Mouse (Mus musculus) common myeloid progenitor, adult 5-6 weeks (primary cell): ENCODE results near the gene Nedd4. TPM values are rescaled to one million over a fixed set of nuclear protein-coding genes. Genes with fewer than 3 reads are reported as not detected.

ENCODE experiments used
- ATAC-seq: replicated peaks from 2 replicates; pipeline ENCODE4 v1.8.0; 2016; ENCODE audit warnings: low read depth, mild to moderate bottlenecking, moderate TSS enrichment, inconsistent platforms; ENCODE audit not compliant: poor library complexity, severe bottlenecking
- total RNA-seq: library from RNA; stranded (forward); fragments of 200-1000, 187-1606 nt; gene quantifications from 2 replicates; pipeline ENCODE4 v1.2.3, GENCODE M21; 2017

Nedd4 gene
- total RNA-seq, 1 experiment from 2014 or later: 339 TPM

GRCm38 (mm10) chr9:72708690-72709089 is 46.5 kb downstream of the Nedd4 start:
- no peak for ATAC-seq

DNA sequence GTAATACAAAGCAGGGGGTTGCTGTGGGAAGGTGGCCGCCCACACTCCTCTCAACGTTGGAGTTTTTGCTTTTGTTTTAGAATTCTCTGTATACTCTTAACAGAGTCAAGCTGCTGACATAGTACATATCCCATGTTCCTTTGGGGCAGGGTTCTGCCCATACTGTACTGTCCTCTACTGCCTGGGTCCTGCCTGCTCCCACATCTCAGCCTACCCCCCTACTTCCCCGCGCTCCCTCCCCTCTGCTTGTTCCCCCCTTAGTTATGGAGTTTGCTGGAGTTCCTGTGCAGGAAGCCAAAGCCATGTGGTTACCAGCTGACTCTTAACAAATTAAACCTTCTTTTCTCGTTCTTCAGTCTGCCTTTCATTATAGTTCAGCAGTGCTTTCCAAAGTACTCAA is 47.9 kb downstream of the Nedd4 start:
- ATAC-seq: no peak

DNA sequence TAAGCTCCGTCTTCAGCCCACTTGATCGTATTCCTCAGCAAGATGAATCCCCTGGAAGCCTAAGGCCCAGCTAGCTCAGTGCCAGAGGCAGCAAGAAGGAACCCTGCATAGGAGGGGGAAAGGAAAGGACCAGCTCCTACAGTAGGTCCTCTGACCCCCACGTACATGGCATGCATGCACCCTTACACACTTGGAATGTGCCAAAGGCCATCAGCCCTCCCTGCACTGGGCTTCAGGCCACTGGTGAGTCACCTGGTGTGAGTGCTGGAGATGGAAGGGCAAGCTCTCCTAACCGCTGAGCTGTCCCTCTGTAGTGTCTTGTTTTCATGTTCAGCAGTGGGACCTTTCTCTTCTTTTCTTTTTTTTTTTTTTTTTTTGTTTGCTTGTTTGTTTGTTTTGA is 52.8 kb downstream of the Nedd4 start:
- ATAC-seq: no peak

DNA sequence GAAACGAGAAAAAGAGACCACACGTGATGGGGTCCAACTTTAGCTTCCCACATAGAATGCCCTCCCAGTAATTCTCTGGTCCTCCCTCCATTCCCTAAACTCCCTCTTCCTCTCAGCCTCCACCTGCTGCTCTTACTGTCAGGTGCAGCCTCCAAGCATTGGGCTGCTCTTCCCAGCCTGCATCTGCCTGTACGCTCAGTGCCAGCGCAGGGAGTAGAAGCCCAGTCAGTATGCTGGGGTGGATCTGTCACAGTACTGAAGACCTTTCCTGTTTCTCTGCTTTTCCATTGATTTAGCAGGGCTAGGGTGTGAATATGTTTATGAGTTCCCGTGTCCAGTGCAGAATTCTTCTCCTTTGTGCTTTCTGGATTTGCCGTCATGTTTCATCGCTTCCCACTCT is 54.1 kb downstream of the Nedd4 start:
- no peak for ATAC-seq

DNA sequence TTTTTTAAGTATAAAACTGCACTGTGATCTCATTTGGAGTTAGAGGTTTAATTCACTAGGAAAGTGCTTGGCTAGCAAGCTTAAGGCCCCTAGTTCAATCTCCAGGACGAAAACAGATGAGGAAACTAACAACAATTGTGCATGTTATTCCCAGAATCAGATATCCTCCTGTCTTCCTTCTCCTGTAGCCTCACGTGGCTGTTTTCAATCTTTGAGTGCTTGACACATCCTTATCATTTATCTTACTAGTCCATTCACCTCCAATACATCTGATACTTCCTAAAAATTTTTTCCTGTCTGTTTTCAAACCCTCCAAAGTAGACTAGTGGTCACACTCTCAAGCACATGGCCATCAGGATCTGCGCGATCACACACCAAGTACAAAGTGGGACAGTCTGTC is 57.0 kb downstream of the Nedd4 start:
- no peak for ATAC-seq

GRCm38 (mm10) chr9:72721221-72721620 is 59.1 kb downstream of the Nedd4 start:
- no peak for ATAC-seq

GRCm38 (mm10) chr9:72722622-72723021 is 60.5 kb downstream of the Nedd4 start:
- no peak for ATAC-seq

DNA sequence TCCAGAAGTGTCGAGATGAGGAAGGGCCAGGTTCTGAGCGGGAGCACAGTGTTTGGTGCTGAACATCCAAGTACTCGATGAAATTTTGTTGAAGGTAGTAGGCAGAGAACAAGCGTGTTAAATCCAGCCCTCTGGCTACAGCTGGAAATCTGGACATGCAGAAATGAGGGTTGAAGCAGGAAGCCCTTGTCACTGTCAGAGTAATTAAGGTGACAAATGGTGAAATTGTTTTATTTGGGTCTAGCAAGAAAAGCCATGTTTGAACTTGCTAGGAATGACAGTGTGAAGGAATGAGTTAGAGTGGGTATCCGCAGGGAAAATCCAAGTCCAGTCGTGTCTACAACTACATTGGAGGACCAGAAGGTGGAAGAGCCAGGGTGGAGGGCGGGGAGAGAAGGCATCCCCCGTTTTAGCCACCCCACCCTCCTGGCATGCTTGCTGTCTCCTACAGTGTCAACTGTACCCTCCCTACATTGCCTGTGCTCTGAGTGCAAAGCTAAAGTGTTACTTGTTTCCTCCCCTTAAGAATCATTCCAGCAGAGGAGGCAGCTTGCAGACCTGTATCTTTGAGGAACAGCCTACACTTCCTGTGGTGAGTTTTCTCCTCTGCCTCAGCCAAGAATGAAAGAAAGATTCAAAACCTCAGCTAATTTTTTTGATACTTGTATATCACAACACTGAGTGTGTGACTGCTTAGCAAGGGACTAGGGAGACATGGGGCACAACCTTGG is 62.5 kb downstream of the Nedd4 start:
- ATAC-seq: no peak

DNA sequence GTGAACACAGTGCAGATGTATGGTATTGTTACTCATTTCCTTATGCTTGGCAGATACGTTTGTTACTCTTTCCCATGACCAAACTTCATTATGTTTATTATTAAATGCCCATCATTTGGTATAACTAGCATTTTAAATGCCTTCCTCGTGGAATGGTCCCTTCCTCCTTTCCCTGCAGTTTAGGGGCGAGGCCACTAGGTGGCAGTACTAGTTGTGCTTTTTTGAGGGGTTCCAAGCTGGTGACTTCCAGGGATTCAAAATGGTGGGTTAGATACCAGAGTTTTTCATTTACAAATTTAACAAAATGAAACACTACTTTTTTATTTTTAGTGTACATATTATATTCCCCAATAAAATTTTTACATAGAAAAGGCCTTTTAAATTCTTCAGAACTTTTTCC is 71.8 kb downstream of the Nedd4 start:
- 0 out of 2 replicates have a peak, but pooled peaks have one; percentile 45 for ATAC-seq

- ATAC-seq: 0 out of 2 replicates have a peak, but pooled peaks have one; percentile 60
Measured at GRCm38 (mm10) chr9:72735822-72736410, 73.8 kb downstream of the Nedd4 start.

DNA sequence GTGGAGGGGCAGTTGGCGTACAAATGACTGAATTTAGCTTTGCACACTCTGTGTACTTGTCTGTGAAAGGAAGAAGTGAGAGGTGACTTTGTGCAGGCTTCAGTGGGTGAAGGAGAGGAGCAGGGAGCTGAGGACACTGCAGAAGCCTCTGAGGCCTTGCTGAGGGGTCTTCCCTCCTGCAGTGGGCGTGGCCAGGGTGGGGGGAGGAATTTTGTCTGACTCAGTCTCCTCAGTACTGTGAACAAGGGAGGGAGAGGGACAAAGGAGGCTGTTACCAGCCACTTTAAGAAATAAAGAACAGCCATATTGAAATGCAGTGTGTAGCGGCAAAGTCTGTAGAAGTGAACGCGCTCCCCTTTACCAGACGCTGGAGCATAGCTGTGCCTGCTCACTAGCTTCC is 79.1 kb downstream of the Nedd4 start:
- no peak for ATAC-seq

DNA sequence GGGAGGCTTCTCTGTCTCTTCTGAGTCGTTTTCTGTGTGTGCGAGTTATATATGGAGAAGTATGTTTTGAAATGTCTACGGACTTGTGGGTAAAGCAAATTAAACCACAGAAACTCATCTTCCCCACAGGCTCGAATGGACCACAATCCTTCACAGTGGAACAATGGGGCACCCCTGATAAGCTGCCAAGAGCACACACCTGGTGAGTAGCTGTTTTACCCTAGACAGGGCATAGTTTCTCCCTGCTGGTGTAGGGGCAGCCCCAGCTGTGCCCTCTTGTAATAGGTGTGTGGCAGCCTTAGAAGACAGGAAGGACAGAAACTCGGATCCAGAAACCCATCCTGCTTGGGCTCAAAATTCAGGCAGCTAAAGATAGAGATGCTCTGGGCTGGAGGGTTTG is 84.1 kb downstream of the Nedd4 start:
- no peak for ATAC-seq

DNA sequence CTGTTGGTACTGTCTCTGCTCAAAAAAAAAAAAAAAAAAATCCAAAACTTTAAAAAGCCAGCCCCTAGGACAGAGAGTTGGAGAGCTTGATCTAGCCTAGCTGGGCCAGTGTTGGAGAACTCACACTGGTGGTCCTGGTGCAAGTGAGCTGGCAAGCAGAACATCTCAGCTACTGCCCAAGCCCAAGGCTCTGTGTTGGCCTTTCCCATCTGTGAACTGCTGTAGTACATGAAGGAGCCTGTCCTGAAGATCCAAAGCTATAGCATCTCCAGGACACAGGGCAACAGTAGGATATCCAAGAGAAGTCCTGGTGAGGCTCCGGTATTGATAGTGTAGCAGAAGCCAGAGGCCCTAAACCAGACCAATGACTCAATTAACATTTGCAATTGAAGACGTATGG is 88.1 kb downstream of the Nedd4 start:
- no peak for ATAC-seq

DNA sequence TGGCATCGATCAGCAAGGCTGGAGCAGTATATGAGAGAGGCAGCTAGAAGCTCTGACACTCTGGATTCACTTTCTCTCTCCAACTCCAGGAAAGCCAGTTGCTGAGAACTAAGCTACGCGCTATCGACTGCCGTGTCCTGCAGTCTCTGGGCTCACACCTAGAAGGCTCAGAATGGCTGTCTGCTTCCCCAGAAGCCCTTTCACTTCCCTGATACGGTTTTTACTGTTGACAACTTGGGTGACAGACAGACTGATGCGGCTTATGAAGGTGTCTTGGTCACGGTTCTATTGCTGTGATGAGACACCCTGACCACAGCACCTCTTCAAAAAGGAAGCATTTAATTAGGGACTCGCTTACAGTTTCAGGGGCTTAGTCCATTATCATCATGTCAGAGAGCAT is 90.5 kb downstream of the Nedd4 start:
- ATAC-seq: 0 out of 2 replicates have a peak, but pooled peaks have one; percentile 32

- no peak for ATAC-seq
Measured at GRCm38 (mm10) chr9:72753741-72754140, 91.6 kb downstream of the Nedd4 start.

DNA sequence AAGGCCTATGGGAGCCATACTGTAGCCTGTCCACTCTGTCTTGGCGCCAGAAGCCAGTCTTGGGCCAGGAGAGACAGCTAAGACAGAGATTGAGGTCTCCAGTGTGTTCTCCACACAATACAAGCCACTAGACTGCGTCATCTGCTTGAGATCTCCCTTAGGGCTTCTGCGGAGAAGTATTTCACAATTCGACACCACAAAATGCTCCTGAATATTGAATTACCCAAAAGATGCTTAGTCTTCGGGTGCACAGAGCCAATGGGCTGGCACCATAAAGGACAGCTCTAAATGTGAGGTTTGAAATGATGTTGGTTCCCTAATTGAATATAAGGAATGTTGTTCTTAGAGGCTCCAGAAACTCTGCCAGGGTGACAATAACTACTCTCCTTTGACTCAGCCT is 95.0 kb downstream of the Nedd4 start:
- no peak for ATAC-seq

DNA sequence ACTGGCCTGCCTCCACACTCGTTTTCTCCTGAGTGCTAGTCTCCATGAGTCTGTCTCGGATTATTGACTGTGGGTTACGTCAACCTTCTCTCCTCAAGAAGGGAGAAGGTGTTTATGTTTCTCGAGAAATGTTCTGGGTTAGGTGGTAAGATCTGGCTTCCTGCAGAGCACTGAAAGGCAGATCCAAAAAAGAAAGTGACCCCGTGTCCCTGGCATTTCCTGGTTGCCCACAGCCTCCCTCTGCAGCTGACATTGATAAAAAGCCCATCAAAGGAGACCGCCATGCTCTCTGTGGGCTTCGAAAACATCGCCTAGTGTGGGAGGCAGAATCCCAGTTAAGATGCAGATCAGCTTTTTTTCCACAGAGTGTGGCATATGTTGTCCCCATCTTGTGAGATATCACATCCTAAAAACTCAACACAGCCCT is 96.6 kb downstream of the Nedd4 start:
- ATAC-seq: no peak

DNA sequence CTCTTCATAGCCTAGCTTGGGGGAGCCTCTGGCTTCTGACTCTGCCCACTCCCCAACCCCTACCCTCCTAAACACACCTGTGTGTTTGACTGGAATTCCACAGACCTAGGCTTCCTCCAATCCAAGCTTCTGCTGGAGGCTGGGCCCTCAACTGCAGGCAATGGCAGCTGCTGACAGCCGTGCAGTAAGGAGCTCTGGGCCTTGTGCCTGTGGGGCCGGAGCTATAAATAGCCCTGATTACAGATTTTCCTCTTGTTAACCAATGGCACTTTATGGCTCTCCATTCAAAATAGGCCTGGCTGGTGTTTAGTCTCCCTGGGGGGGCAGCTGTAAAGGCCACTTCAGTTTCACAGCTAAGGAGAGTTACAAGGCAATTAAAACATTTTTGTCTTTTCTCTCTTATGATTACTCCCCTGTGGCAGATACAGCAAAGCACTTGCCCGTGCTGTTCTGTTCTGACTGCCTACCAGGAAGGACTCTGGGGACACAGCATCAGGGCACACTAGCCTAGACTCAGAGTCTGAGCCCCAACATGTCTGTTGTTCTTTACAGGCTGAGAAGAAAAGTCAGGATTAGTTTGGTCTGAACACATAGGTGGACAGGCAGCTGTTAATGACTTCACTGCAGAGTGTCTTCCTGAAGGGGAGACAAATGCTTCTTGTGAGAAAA is 101.0 kb downstream of the Nedd4 start:
- no peak for ATAC-seq

DNA sequence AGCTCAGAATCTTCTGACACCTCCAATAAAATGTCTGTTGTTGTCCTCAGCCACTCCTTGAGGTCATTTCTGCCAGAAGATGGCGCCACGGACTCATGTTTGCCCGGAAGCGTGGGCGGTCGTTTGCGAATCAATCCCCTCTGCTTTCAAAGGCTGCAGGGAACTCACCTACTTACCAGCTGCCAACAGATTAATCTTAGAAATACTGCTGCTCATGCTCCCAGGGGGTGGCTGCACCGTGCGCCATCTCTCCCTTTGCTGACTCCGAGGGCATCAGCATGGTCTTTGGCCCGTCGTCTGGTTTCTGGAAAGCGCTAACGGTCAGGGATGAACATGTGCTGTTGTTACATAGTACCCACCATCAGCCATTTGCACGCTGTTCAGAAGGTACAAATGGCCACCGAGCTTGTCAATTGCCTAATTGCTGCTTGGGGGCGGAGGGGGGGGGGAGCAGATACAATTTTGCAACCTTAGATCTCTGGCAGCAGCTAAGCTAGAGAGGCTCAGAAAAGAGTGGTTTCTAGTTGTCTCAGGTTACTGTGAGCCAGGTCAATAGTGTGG is 104.7 kb downstream of the Nedd4 start:
- ATAC-seq: peak; percentile 93

GRCm38 (mm10) chr9:72775022-72775421 is 112.9 kb downstream of the Nedd4 start:
- no peak for ATAC-seq

- no peak for ATAC-seq
Measured at GRCm38 (mm10) chr9:72779004-72779403, 116.9 kb downstream of the Nedd4 start.
